Mouse (Mus musculus) neural tube, embryonic 15.5 days (tissue): ENCODE measurements around the gene Tmprss3. TPM values are rescaled to one million over a fixed set of nuclear protein-coding genes. Genes with fewer than 3 reads are reported as not detected.

ENCODE experiments used
- ATAC-seq: fragments of 200-750 bp; cut with Nextera tagmentation; 2 replicates; pipeline ENCODE4 v1.8.0; 2017; ENCODE audit warnings: mild to moderate bottlenecking, moderate TSS enrichment, moderate library complexity; ENCODE audit not compliant: low FRiP score
- H3K27ac ChIP-seq: fragments of 300-500 bp; sonication (generic); replicated peaks from 2 replicates; pipeline ENCODE4 v1.5.1; 2015; ENCODE audit warnings: mild to moderate bottlenecking, inconsistent platforms
- H3K27me3 ChIP-seq: fragments of 300-500 bp; sonication (generic); replicated peaks from 2 replicates; pipeline ENCODE4 v1.6.1; 2015; ENCODE audit warnings: inconsistent platforms
- H3K36me3 ChIP-seq: fragments of 300-500 bp; sonication (generic); 2 replicates; pipeline ENCODE4 v1.6.1; 2015; ENCODE audit warnings: inconsistent platforms
- H3K4me1 ChIP-seq: fragments of 300-500 bp; sonication (generic); 2 replicates; pipeline ENCODE4 v1.6.1; 2015; ENCODE audit warnings: inconsistent platforms
- H3K4me2 ChIP-seq: fragments of 300-500 bp; sonication (generic); 2 replicates; pipeline ENCODE4 v1.6.1; 2015; ENCODE audit warnings: inconsistent platforms, mild to moderate bottlenecking, moderate library complexity
- H3K4me3 ChIP-seq: fragments of 300-500 bp; sonication (generic); replicated peaks from 2 replicates; pipeline ENCODE4 v1.5.1; 2015; ENCODE audit warnings: mild to moderate bottlenecking, inconsistent platforms
- H3K9ac ChIP-seq: fragments of 300-500 bp; sonication (generic); replicated peaks from 2 replicates; pipeline ENCODE4 v1.6.1; 2015; ENCODE audit warnings: mild to moderate bottlenecking, inconsistent platforms
- H3K9me3 ChIP-seq: fragments of 300-500 bp; sonication (generic); replicated peaks from 2 replicates; pipeline ENCODE4 v1.6.1; 2016; ENCODE audit warnings: inconsistent platforms
- WGBS: fragments of 180-500 bp; shearing (Covaris S2); methylation state at CpG from one replicate; pipeline ENCODE4 v1.1.7; 2015; ENCODE audit warnings: mixed read lengths; 5-methylcytosine and 5-hydroxymethylcytosine counted together
- polyA plus RNA-seq: library from polyadenylated mRNA; unstranded; fragments of >200 nt; fragmentation: Nextera tagmentation; extraction: Ambion mirVana; gene quantifications from 2 replicates; pipeline ENCODE4 v1.2.1, GENCODE M21; 2015

Tmprss3 gene
- polyA plus RNA-seq, 1 experiment from 2014 or later: 0.06 TPM

- Histone ChIP-seq H3K9me3 (no peaks in the 10 kb centered on the region), H3K4me3 (no peak overlapping the region), H3K4me1 (no peaks in the 10 kb centered on the region), H3K36me3 (no peaks in the 10 kb centered on the region), H3K27ac (no peak overlapping the region), H3K9ac (no peak overlapping the region), H3K27me3 (no peaks in the 10 kb centered on the region), H3K4me2 (no peak overlapping the region)
- no peak for ATAC-seq
- WGBS: 70% methylated on average over 8 of the region's 8 CpGs
Observed at GRCm38 (mm10) chr17:31191825-31192224, 7.0 kb downstream of the Tmprss3 start.

GRCm38 (mm10) chr17:31187370-31187769 is 11.4 kb downstream of the Tmprss3 start:
- no peaks in the 10 kb centered on the region for H3K4me1 ChIP-seq
- WGBS: 30% methylated on average over 4 of the region's 4 CpGs
- H3K9ac ChIP-seq: no peak overlapping the region
- no peaks in the 10 kb centered on the region for H3K36me3 ChIP-seq
- no peaks in the 10 kb centered on the region for H3K9me3 ChIP-seq
- no peaks in the 10 kb centered on the region for H3K27me3 ChIP-seq
- ATAC-seq: no peak
- H3K27ac ChIP-seq: no peak overlapping the region
- no peak overlapping the region for H3K4me2 ChIP-seq
- no peak overlapping the region for H3K4me3 ChIP-seq

- H3K27ac ChIP-seq: no peak overlapping the region
- no peak for ATAC-seq
- no peaks in the 10 kb centered on the region for H3K4me1 ChIP-seq
- no peaks in the 10 kb centered on the region for H3K9me3 ChIP-seq
- H3K4me3 ChIP-seq: no peak overlapping the region
- H3K27me3 ChIP-seq: no peaks in the 10 kb centered on the region
- H3K4me2 ChIP-seq: no peak overlapping the region
- 86% methylated on average over 12 of the region's 12 CpGs for WGBS
- no peaks in the 10 kb centered on the region for H3K36me3 ChIP-seq
- no peak overlapping the region for H3K9ac ChIP-seq
Observed at GRCm38 (mm10) chr17:31184269-31184990, 14.3 kb downstream of the Tmprss3 start.

- no peaks in the 10 kb centered on the region for H3K36me3 ChIP-seq
- H3K4me2 ChIP-seq: no peak overlapping the region
- H3K9ac ChIP-seq: no peak overlapping the region
- no peaks in the 10 kb centered on the region for H3K27me3 ChIP-seq
- H3K27ac ChIP-seq: no peak overlapping the region
- ATAC-seq: no peak
- no peaks in the 10 kb centered on the region for H3K9me3 ChIP-seq
- no peak overlapping the region for H3K4me3 ChIP-seq
- no peaks in the 10 kb centered on the region for H3K4me1 ChIP-seq
- 66% methylated on average over 12 of the region's 12 CpGs for WGBS
Observed at GRCm38 (mm10) chr17:31183180-31183974, 15.4 kb downstream of the Tmprss3 start.

- Histone ChIP-seq H3K9ac (no peak overlapping the region), H3K9me3 (no peaks in the 10 kb centered on the region)
- 87% methylated on average over 4 of the region's 4 CpGs for WGBS
Observed at GRCm38 (mm10) chr17:31181490-31181889, 17.3 kb downstream of the Tmprss3 start.

GRCm38 (mm10) chr17:31176321-31176720 is 22.5 kb downstream of the Tmprss3 start:
- H3K4me1 ChIP-seq: no peaks in the 10 kb centered on the region
- ATAC-seq: no peak
- no peak overlapping the region for H3K27ac ChIP-seq
- H3K9ac ChIP-seq: no peak overlapping the region
- H3K4me3 ChIP-seq: no peak overlapping the region
- no peaks in the 10 kb centered on the region for H3K36me3 ChIP-seq
- no peaks in the 10 kb centered on the region for H3K27me3 ChIP-seq
- H3K4me2 ChIP-seq: no peak overlapping the region
- WGBS: 89% methylated on average over 4 of the region's 4 CpGs
- no peaks in the 10 kb centered on the region for H3K9me3 ChIP-seq

More at GRCm38 (mm10) chr17:31181490-31181889, 17.3 kb downstream of the Tmprss3 start:
- Histone ChIP-seq H3K4me2 (no peak overlapping the region), H3K4me1 (no peaks in the 10 kb centered on the region), H3K27me3 (no peaks in the 10 kb centered on the region), H3K4me3 (no peak overlapping the region), H3K27ac (no peak overlapping the region), H3K36me3 (no peaks in the 10 kb centered on the region)
- no peak for ATAC-seq

- H3K4me2 ChIP-seq: no peak overlapping the region
- H3K9ac ChIP-seq: no peak overlapping the region
- no peaks in the 10 kb centered on the region for H3K36me3 ChIP-seq
- no peak overlapping the region for H3K27ac ChIP-seq
- ATAC-seq: no peak
- no peaks in the 10 kb centered on the region for H3K9me3 ChIP-seq
- WGBS: 94% methylated on average over 5 of the region's 5 CpGs
- H3K4me1 ChIP-seq: no peaks in the 10 kb centered on the region
- no peaks in the 10 kb centered on the region for H3K27me3 ChIP-seq
- no peak overlapping the region for H3K4me3 ChIP-seq
Observed at GRCm38 (mm10) chr17:31169796-31170195, 29.0 kb downstream of the Tmprss3 start.

- H3K9me3 ChIP-seq: no peaks in the 10 kb centered on the region
- no peak within 1 kb of the TSS for H3K4me2 ChIP-seq
- no peaks in the 10 kb centered on the region for H3K4me1 ChIP-seq
- WGBS: 91% methylated on average over 6 of the region's 6 CpGs
- no peaks in the 10 kb centered on the region for H3K27me3 ChIP-seq
- no peak within 1 kb of the TSS for H3K4me3 ChIP-seq
- ATAC-seq: no peak
- H3K27ac ChIP-seq: no peak within 1 kb of the TSS
- H3K36me3 ChIP-seq: no peaks in the 10 kb centered on the region
- H3K9ac ChIP-seq: no peak within 1 kb of the TSS
Observed at GRCm38 (mm10) chr17:31165127-31165526, 33.6 kb downstream of the Tmprss3 start, which contains the start of gene Tff1. Gene Tff1 (minus strand): TSS chr17:31165277.

GRCm38 (mm10) chr17:31163821-31164220 is 35.0 kb downstream of the Tmprss3 start:
- Histone ChIP-seq H3K4me3 (no peak overlapping the region), H3K27me3 (no peaks in the 10 kb centered on the region), H3K4me2 (no peak overlapping the region), H3K27ac (no peak overlapping the region), H3K9me3 (no peaks in the 10 kb centered on the region), H3K4me1 (no peaks in the 10 kb centered on the region), H3K9ac (no peak overlapping the region), H3K36me3 (no peaks in the 10 kb centered on the region)
- 80% methylated on average over 2 of the region's 2 CpGs for WGBS
- no peak for ATAC-seq

- Histone ChIP-seq H3K9me3 (no peaks in the 10 kb centered on the region), H3K4me1 (no peaks in the 10 kb centered on the region), H3K27ac (no peak overlapping the region), H3K4me3 (no peak overlapping the region), H3K36me3 (no peaks in the 10 kb centered on the region), H3K9ac (no peak overlapping the region), H3K27me3 (no peaks in the 10 kb centered on the region), H3K4me2 (no peak overlapping the region)
- WGBS: 84% methylated on average over 12 of the region's 12 CpGs
- ATAC-seq: no peak
Observed at GRCm38 (mm10) chr17:31162607-31163006, 36.2 kb downstream of the Tmprss3 start.

GRCm38 (mm10) chr17:31160291-31160690 is 38.5 kb downstream of the Tmprss3 start:
- H3K36me3 ChIP-seq: no peaks in the 10 kb centered on the region
- H3K4me3 ChIP-seq: no peak overlapping the region
- H3K4me1 ChIP-seq: no peaks in the 10 kb centered on the region
- no peaks in the 10 kb centered on the region for H3K9me3 ChIP-seq
- no peak overlapping the region for H3K27ac ChIP-seq
- H3K9ac ChIP-seq: no peak overlapping the region
- no peak for ATAC-seq
- WGBS: 76% methylated on average over 4 of the region's 4 CpGs
- no peak overlapping the region for H3K4me2 ChIP-seq
- H3K27me3 ChIP-seq: no peaks in the 10 kb centered on the region

- Histone ChIP-seq H3K9me3 (no peaks in the 10 kb centered on the region), H3K9ac (no peak overlapping the region), H3K4me2 (no peak overlapping the region), H3K4me1 (no peaks in the 10 kb centered on the region), H3K27me3 (no peaks in the 10 kb centered on the region), H3K27ac (no peak overlapping the region), H3K4me3 (no peak overlapping the region), H3K36me3 (no peaks in the 10 kb centered on the region)
- 84% methylated on average over 6 of the region's 6 CpGs for WGBS
- no peak for ATAC-seq
Observed at GRCm38 (mm10) chr17:31157921-31158320, 40.9 kb downstream of the Tmprss3 start.
